In the genomic region with DNA sequence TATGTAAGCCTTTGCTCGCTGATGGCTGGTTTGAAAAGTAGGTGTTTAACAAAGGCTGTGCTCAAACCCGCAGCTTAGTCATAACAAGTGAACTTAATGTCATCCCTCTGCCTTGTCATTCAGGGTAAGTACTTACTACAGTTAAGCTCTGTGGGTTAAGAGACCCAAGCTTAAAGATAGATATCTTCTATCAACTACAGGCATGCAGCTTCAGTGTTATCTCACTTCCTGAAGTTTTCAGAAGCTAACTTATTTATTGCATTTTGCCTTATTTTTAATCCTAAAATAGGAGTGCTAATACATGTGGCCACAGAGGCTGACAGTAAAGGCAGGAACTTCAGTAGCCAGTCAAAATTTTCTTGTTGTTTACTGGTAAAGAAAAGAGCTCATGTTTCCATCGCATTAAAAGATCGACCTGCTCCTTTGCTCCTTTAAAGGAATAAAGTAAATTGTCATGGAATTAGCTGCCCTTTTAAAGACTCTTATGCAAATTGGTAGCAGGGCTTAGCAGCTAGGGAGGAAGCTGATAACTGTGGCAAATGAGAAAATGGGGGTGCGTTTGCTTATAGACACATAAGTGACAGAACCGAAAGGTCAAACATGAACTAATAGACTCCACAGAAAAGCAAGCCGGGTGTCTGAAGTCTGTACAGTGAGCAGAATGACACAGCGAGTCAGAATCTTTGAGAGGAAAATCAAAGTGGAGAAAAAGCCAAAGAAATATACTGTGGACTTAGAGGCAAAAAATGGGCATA, we compare ENCODE assay signal across 1 mouse cellular context.
TF ChIP-seq lines count a peak whose summit lies in the region.

No protein-coding gene starts in this region.

TF ChIP-seq in MEL, 35 proteins besides CTCF, POLR2A, EP300 and RAD21 (continued from another document):
- TF ChIP-seq MAFK (IDR thresholded peaks at IDR 0.05; ENCODE audit: borderline replicate concordance, low read depth, low read length) (0 out of 2 replicates have a peak, but pooled peaks have one; percentile 56), TCF12 (IDR thresholded peaks at IDR 0.05; ENCODE audit: low read depth, low read length) (peak; percentile 94), ZNF384 (IDR thresholded peaks at IDR 0.05; ENCODE audit: low read depth, low read length) (no peak), ZC3H11A (IDR thresholded peaks at IDR 0.05; ENCODE audit: low read depth, low read length) (0 out of 2 replicates have a peak, but pooled peaks have one; percentile 16), E2F4 (IDR thresholded peaks at IDR 0.05; ENCODE audit: borderline replicate concordance, low read depth, low read length) (no peak), ZKSCAN1 (IDR thresholded peaks at IDR 0.05; ENCODE audit: low read depth, low read length) (0 out of 2 replicates have a peak, but pooled peaks have one; percentile 11), MYC (IDR thresholded peaks at IDR 0.05; ENCODE audit: low read depth, low read length) (peak; percentile 81; the same call in 1 of the 2 replicates), ELF1 (IDR thresholded peaks at IDR 0.05; ENCODE audit: low read depth, low read length) (peak; percentile 41; the same call in 1 of the 2 replicates), MYB (IDR thresholded peaks at IDR 0.05; ENCODE audit: low read depth, low read length) (0 out of 2 replicates have a peak, but pooled peaks have one; percentile 36), ETS1 (IDR thresholded peaks at IDR 0.05; ENCODE audit: low read depth, low read length) (peak; percentile 91), MEF2A (IDR thresholded peaks at IDR 0.05; ENCODE audit: extremely low read depth, insufficient replicate concordance, low read depth, low read length, poor library complexity, severe bottlenecking) (peak; percentile 94), RCOR1 (IDR thresholded peaks at IDR 0.05; ENCODE audit: low read depth, low read length) (peak; percentile 77), POLR2AphosphoS2 (IDR thresholded peaks at IDR 0.05; ENCODE audit: low read length) (no peak), MAX (IDR thresholded peaks at IDR 0.05; ENCODE audit: low read length) (peak; percentile 65; the same call in 1 of the 2 replicates), SIN3A (IDR thresholded peaks at IDR 0.05; ENCODE audit: low read length) (peak; percentile 91), USF1 (IDR thresholded peaks at IDR 0.05; ENCODE audit: low read depth, low read length) (0 out of 2 replicates have a peak, but pooled peaks have one; percentile 20), CHD2 (IDR thresholded peaks at IDR 0.05; ENCODE audit: low read length) (no peak; the same call in 1 of the 2 replicates), GATA1 (IDR thresholded peaks at IDR 0.05; ENCODE audit: low read depth, low read length) (peak; percentile 93), MXI1 (IDR thresholded peaks at IDR 0.05; ENCODE audit: low read depth, low read length) (peak; percentile 86), KAT2A (conservative IDR thresholded peaks at IDR 0.05; ENCODE audit: low read depth, low read length) (0 out of 2 replicates have a peak, but pooled peaks have one; percentile 26)
